Mouse (Mus musculus) midbrain, embryonic 12.5 days (tissue): ENCODE data around the gene Zfp853. TPM values are rescaled to one million over a fixed set of nuclear protein-coding genes. Genes with fewer than 3 reads are reported as not detected.

ENCODE experiments used
- ATAC-seq: fragments of 200-750 bp; cut with Nextera tagmentation; 2 replicates; pipeline ENCODE4 v1.8.0; 2017; ENCODE audit warnings: low read depth, moderate TSS enrichment, moderate library complexity; ENCODE audit not compliant: low FRiP score
- H3K27ac ChIP-seq: fragments of 300-500 bp; sonication (generic); replicated peaks from 2 replicates; pipeline ENCODE4 v1.5.1; 2016; ENCODE audit warnings: mild to moderate bottlenecking
- H3K27me3 ChIP-seq: fragments of 300-500 bp; sonication (generic); 2 replicates; pipeline ENCODE4 v1.6.1; 2016; ENCODE audit warnings: mild to moderate bottlenecking
- H3K36me3 ChIP-seq: fragments of 300-500 bp; sonication (generic); 2 replicates; pipeline ENCODE4 v1.6.1; 2016
- H3K4me1 ChIP-seq: fragments of 300-500 bp; sonication (generic); 2 replicates; pipeline ENCODE4 v1.6.1; 2016
- H3K4me2 ChIP-seq: fragments of 300-500 bp; sonication (generic); replicated peaks from 2 replicates; pipeline ENCODE4 v1.6.1; 2016; ENCODE audit warnings: mild to moderate bottlenecking, moderate library complexity
- H3K4me3 ChIP-seq: fragments of 300-500 bp; sonication (generic); 2 replicates; pipeline ENCODE4 v1.5.1; 2016; ENCODE audit warnings: mild to moderate bottlenecking
- H3K9ac ChIP-seq: fragments of 300-500 bp; sonication (generic); replicated peaks from 2 replicates; pipeline ENCODE4 v1.6.1; 2016; ENCODE audit warnings: mild to moderate bottlenecking, moderate library complexity
- H3K9me3 ChIP-seq: fragments of 300-500 bp; sonication (generic); 2 replicates; pipeline ENCODE4 v1.6.1; 2016; ENCODE audit warnings: mild to moderate bottlenecking
- WGBS: fragments of 180-500 bp; shearing (Covaris S2); methylation state at CpG from one replicate; pipeline ENCODE4 v1.1.7; 2016; 5-methylcytosine and 5-hydroxymethylcytosine counted together
- polyA plus RNA-seq: library from polyadenylated mRNA; unstranded; fragments of >200 nt; fragmentation: Nextera tagmentation; extraction: Ambion mirVana; gene quantifications from 2 replicates; pipeline ENCODE4 v1.2.1, GENCODE M21; 2016

The Zfp853 gene
- polyA plus RNA-seq, 1 experiment from 2014 or later, result not detected

DNA sequence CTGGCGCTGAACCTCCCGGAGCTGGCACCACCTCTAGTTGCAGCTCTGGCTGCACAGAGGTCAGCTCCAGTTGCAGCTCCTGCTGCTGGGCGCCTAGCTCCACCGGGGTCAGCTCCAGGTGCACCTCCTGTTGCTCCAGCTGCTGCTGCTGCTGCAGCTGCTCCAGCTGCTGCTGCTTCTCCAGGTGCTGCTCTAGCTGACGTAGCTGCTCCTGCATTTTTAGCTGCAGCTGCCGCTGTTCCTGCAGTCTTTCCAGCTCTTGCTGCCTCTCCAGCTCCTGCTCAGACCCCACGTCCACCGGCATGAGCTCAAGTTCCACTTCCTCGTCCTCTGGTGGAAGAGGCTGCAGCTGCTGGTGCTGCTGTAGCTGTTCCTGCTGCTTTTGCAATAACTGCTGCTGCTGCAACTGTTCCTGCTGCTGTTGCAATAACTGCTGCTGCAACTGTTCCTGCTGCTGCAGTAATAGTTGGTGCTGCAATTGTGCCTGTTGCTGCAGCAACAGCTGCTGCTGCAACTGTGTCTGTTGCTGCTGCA lies 5.0 kb downstream of the Zfp853 start:
- H3K9ac ChIP-seq, result no peak overlapping the region
- H3K27me3 ChIP-seq, result peaks cover 91% of the 10 kb centered on the region
- no peaks in the 10 kb centered on the region for H3K36me3 ChIP-seq
- peaks cover 17% of the 10 kb centered on the region for H3K4me1 ChIP-seq
- no peak overlapping the region for H3K27ac ChIP-seq
- H3K4me3 ChIP-seq, result peak overlapping the region; percentile 32
- no peak for ATAC-seq
- H3K9me3 ChIP-seq, result no peaks in the 10 kb centered on the region
- peak overlapping the region; percentile 54 for H3K4me2 ChIP-seq
- 9% methylated on average over 9 of the region's 9 CpGs for WGBS

DNA sequence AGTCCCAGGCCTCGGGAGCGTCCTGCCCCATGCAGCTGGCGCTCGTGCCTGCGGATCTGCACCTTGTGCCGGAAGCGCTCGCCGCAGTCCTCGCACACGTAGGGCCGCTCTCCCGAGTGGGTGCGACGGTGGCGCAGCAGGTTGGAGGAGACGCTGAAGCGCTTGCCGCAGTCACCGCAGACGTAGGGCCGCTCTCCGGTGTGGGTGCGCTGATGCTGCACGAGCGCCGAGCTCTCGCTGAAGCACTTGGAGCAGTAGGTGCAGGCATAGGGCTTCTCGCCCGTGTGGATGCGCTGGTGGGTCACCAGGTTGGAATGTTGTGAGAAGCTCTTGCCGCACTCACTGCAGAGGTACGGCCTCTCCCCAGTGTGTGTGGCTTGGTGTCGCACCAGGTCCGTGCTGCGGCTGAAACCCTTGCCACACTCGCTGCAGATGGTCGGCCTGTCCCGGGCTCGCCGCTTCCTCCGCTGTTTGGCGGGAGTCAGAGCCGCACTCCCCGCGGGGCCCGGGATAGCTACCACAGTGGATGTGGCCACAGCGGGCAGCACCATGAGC lies 5.6 kb downstream of the Zfp853 start:
- Histone ChIP-seq H3K4me2 (peak overlapping the region; percentile 54), H3K4me3 (peak overlapping the region; percentile 32), H3K4me1 (peaks cover 13% of the 10 kb centered on the region), H3K27ac (no peak overlapping the region), H3K27me3 (peaks cover 85% of the 10 kb centered on the region), H3K36me3 (no peaks in the 10 kb centered on the region), H3K9ac (peak overlapping the region; percentile 43), H3K9me3 (no peaks in the 10 kb centered on the region)
- no peak for ATAC-seq
- whole genome bisulfite sequencing, result 3% methylated on average over 48 of the region's 48 CpGs

DNA sequence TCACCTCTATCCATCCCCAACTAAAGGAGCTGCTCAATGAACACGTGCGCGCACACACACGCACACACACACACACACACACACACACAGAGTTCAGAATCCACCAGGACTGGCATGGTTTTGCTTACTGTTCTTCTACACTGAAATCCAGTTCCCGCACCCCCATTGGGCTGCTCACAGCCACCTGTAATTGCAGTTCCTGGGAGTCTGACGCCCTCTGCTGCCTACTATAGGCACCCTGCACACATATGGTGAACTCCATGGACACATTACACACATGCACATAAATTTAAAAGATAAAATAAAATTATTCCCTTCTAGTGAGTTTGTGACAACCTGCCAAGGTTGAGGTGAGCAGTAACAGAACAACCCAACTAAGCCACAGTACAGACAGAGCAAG lies 8.7 kb downstream of the Zfp853 start:
- Histone ChIP-seq H3K36me3 (no peaks in the 10 kb centered on the region), H3K27ac (no peak overlapping the region), H3K4me2 (no peak overlapping the region), H3K4me3 (no peak overlapping the region), H3K9me3 (no peaks in the 10 kb centered on the region), H3K27me3 (peaks cover 55% of the 10 kb centered on the region), H3K4me1 (peaks cover 13% of the 10 kb centered on the region), H3K9ac (no peak overlapping the region)
- ATAC-seq, result no peak
- WGBS, result 38% methylated on average over 6 of the region's 6 CpGs

GRCm38 (mm10) chr5:143279247-143279646 lies 14.2 kb downstream of the Zfp853 start:
- ATAC-seq, result no peak
- Histone ChIP-seq H3K27me3 (peaks cover 6% of the 10 kb centered on the region), H3K9me3 (no peaks in the 10 kb centered on the region), H3K4me2 (no peak overlapping the region), H3K9ac (no peak overlapping the region), H3K4me3 (no peak overlapping the region), H3K4me1 (no peaks in the 10 kb centered on the region), H3K27ac (no peak overlapping the region), H3K36me3 (no peaks in the 10 kb centered on the region)
- WGBS, result 25% methylated on average over 10 of the region's 10 CpGs

DNA sequence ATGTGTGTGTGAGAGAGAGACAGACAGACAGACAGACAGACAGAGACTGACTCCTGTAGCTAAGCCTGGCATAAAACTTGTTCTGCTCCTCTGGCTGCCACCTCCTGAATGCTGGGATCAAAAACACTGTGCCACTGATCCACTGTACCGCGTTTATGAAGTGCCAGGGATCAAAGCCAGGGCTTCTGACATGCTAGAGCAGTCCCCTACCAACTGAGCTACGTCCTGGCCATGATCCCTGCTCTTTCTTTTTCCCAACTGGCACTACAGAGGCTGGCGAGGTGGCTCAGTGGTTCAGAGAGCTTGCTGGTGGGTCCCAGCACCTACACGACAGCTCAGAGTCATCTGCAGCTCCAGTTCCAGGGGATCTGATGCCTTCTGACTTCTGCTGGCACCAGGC lies 17.7 kb downstream of the Zfp853 start:
- Histone ChIP-seq H3K36me3 (no peaks in the 10 kb centered on the region), H3K27me3 (peaks cover 6% of the 10 kb centered on the region; the same call in 1 of the 2 replicates), H3K9me3 (no peaks in the 10 kb centered on the region), H3K9ac (no peak overlapping the region), H3K27ac (no peak overlapping the region), H3K4me3 (no peak overlapping the region), H3K4me2 (no peak overlapping the region), H3K4me1 (peaks cover 5% of the 10 kb centered on the region)
- no peak for ATAC-seq
- 60% methylated on average over 5 of the region's 5 CpGs for WGBS

GRCm38 (mm10) chr5:143272540-143273330 lies 20.7 kb downstream of the Zfp853 start:
- Histone ChIP-seq H3K27me3 (peaks cover 6% of the 10 kb centered on the region; the same call in 1 of the 2 replicates), H3K9me3 (no peaks in the 10 kb centered on the region), H3K9ac (no peak overlapping the region), H3K27ac (no peak overlapping the region), H3K4me1 (peaks cover 22% of the 10 kb centered on the region), H3K36me3 (no peaks in the 10 kb centered on the region), H3K4me2 (no peak overlapping the region), H3K4me3 (no peak overlapping the region)
- WGBS, result 90% methylated on average over 16 of the region's 16 CpGs
- no peak for ATAC-seq

GRCm38 (mm10) chr5:143272108-143272507 lies 21.3 kb downstream of the Zfp853 start:
- Histone ChIP-seq H3K4me3 (no peak overlapping the region), H3K4me1 (peaks cover 22% of the 10 kb centered on the region), H3K9me3 (no peaks in the 10 kb centered on the region), H3K27me3 (peaks cover 6% of the 10 kb centered on the region; the same call in 1 of the 2 replicates), H3K36me3 (no peaks in the 10 kb centered on the region), H3K4me2 (no peak overlapping the region), H3K9ac (no peak overlapping the region), H3K27ac (no peak overlapping the region)
- WGBS, result 75% methylated on average over 3 of the region's 3 CpGs
- no peak for ATAC-seq

DNA sequence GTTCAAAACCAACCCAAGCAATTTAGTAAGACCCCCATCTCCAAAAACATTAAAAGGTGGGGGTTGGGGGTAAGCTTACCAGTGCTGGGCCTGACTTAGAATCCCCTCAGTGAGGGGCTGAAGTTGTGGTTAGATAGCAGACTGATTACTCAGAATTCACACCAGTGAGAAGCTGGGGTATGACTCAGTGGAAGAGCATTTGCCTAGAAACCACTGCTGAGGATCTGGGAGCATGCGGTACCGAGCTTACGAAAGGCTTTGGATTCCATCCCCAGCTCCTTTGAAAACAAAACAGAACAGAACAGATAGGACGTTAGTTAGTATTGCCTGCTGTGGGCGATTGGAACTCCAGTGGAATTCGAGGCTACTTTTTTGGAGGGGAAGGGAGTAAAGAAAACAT lies 21.8 kb downstream of the Zfp853 start:
- no peak overlapping the region for H3K4me2 ChIP-seq

DNA sequence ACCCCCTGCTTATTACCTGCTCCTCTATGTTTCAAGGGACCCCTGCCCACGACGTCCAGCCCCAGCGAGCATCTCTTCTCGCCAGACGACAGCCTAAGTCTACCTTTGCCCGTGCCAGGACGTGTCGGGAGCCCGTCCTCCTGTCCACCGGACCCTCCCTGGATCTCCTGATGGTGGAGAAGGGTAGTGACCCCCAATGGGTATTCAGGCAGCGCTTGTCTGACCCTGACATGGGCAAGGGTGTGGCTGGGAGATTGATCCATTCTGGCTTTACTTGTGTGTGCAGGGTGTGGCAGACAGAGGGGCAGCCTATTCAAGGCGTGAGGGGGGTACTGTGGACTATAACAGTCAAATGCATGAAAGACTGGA lies 23.3 kb downstream of the Zfp853 start:
- WGBS, result 6% methylated on average over 10 of the region's 12 CpGs
- Histone ChIP-seq H3K9me3 (no peaks in the 10 kb centered on the region), H3K4me3 (peak overlapping the region; percentile 97), H3K9ac (peak overlapping the region; percentile 99), H3K4me1 (peaks cover 25% of the 10 kb centered on the region), H3K4me2 (peak overlapping the region; percentile 97), H3K27ac (peak overlapping the region; percentile 83), H3K27me3 (peaks cover 6% of the 10 kb centered on the region; the same call in 1 of the 2 replicates), H3K36me3 (no peaks in the 10 kb centered on the region)
- ATAC-seq, result peak; percentile 45

More for the DNA sequence above, 21.8 kb downstream of the Zfp853 start:
- peaks cover 22% of the 10 kb centered on the region for H3K4me1 ChIP-seq
- no peak for ATAC-seq
- no peaks in the 10 kb centered on the region for H3K36me3 ChIP-seq
- H3K27ac ChIP-seq, result no peak overlapping the region
- no peaks in the 10 kb centered on the region for H3K9me3 ChIP-seq
- H3K9ac ChIP-seq, result no peak overlapping the region
- 84% methylated on average over 6 of the region's 6 CpGs for WGBS
- H3K27me3 ChIP-seq, result peaks cover 6% of the 10 kb centered on the region; the same call in 1 of the 2 replicates
- H3K4me3 ChIP-seq, result no peak overlapping the region

DNA sequence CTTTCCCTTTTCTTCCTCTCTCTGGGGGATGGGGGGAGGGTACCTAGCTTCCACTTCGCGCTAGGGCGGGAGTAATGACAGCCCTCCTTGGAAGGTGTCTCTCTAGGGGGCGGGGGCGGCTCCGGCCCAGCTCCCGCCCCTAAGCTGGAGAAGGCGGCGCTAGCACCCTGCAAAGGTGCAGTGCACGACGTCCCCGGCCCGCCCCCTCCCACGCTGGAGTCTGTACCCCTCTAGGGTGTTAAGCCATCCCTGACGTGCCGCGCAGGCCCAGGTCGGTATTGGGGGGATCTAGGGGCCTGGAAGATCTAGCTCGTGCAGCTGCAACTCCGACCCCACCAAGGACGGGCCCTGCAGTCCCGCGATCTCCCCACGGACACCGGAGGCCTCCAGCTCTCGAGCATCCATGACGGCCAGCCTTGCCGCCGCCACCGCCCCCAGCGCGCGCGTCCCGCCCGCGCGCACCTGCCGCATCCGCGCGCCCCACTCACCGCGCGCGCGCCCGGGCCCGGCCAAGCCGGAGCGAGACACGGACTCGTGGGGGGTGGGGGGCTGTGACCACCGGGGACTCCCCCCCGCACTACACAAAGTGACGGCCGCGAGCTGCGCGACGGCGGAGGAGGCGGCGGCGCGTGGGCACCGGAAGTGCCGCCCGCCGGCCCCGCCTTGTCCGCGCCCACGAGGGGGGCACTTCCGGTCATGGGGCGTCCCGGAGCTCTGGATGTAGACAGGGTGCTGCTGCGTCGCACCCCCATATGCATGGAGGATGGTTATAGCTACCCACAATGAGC lies 23.9 kb downstream of the Zfp853 start, which contains the start of gene Zfp316:
Zfp316 (minus strand) TSS at position 660 of the 788 bp plus-strand sequence.
- peak within 1 kb of the TSS; percentile 97 for H3K4me3 ChIP-seq
- H3K9ac ChIP-seq, result peak within 1 kb of the TSS; percentile 99
- H3K4me1 ChIP-seq, result peaks cover 25% of the 10 kb centered on the region
- peak within 1 kb of the TSS; percentile 97 for H3K4me2 ChIP-seq
- H3K27me3 ChIP-seq, result peaks cover 3% of the 10 kb centered on the region; the same call in 1 of the 2 replicates
- peak within 1 kb of the TSS; percentile 83 for H3K27ac ChIP-seq
- peak; percentile 91 for ATAC-seq
- H3K9me3 ChIP-seq, result no peaks in the 10 kb centered on the region
- WGBS, result under 1% methylated on average over 69 of the region's 79 CpGs
- peaks cover 4% of the 10 kb centered on the region for H3K36me3 ChIP-seq

DNA sequence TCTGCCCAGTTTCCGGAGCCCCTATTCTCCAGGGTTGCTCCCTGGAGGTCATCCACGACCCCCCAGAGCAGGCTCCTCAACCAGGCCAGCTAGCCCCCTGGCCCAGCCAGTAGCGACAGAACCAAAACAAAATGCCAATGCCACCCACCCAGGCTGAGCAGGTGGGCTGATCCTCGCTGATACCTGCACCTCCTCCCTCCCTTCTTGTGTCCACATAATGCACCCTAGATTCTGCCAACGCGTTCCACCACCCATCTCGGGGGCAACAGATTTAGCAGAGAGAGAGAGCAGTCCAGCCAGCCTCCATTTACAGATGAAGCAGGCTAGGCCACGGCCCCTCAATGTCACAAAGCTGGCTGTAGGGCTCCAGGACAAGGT lies 24.4 kb downstream of the Zfp853 start:
- Histone ChIP-seq H3K9ac (peak overlapping the region; percentile 99), H3K27me3 (no peaks in the 10 kb centered on the region), H3K4me1 (peaks cover 25% of the 10 kb centered on the region), H3K36me3 (peaks cover 10% of the 10 kb centered on the region), H3K4me2 (peak overlapping the region; percentile 97), H3K9me3 (no peaks in the 10 kb centered on the region), H3K27ac (peak overlapping the region; percentile 83), H3K4me3 (peak overlapping the region; percentile 97)
- ATAC-seq, result no peak
- WGBS, result 24% methylated on average over 8 of the region's 8 CpGs
